Mouse (Mus musculus) MEL (cell line): Measurements from ENCODE around the gene Orai1. TPM values are rescaled to one million over a fixed set of nuclear protein-coding genes. Genes with fewer than 3 reads are reported as not detected.
A peak's percentile ranks its signal among the peaks of the same experiment; 100 is the strongest.

Experiments
- DNase-seq: peaks from one replicate; pipeline ENCODE4 v3.0.0; 2011; ENCODE audit warnings: low read depth, low spot score
- H3K27ac ChIP-seq: 2 replicates; pipeline ENCODE4 v1.5.1; 2012; ENCODE audit warnings: low read depth, mild to moderate bottlenecking, control low read depth, low read length, moderate library complexity; ENCODE audit not compliant: control insufficient read depth
- H3K27me3 ChIP-seq, 2 experiments: fragments of 150-350 bp in 1 of 2; sonication (generic) in 1 of 2; 2 replicates each; pipeline ENCODE4 v1.6.1; 2012; ENCODE audit warnings: low read length in 2 of 2, mild to moderate bottlenecking in 2 of 2, improper control_type of control experiment in 1 of 2, moderate library complexity in 1 of 2; ENCODE audit not compliant: insufficient read depth in 2 of 2, control insufficient read depth in 1 of 2
- H3K36me3 ChIP-seq, 2 experiments: 2 replicates each; pipeline ENCODE4 v1.6.1; 2012 to 2014; ENCODE audit warnings: low read length in 2 of 2, improper control_type of control experiment in 1 of 2, inconsistent platforms in 1 of 2, mild to moderate bottlenecking in 1 of 2; ENCODE audit not compliant: insufficient read depth in 2 of 2, control insufficient read depth in 1 of 2
- H3K4me1 ChIP-seq, 2 experiments: fragments of 150-350 bp in 1 of 2; sonication (generic) in 1 of 2; 2 replicates each; pipeline ENCODE4 v1.6.1; 2012; ENCODE audit warnings: low read length in 2 of 2, improper control_type of control experiment in 1 of 2, mild to moderate bottlenecking in 1 of 2; ENCODE audit not compliant: insufficient read depth in 2 of 2, control insufficient read depth in 1 of 2
- H3K4me3 ChIP-seq, 2 experiments: fragments of 150-350 bp in 1 of 2; sonication (generic) in 1 of 2; 2 replicates each; pipeline ENCODE4 v1.5.1; 2012; ENCODE audit warnings: low read depth in 2 of 2, low read length in 2 of 2, mild to moderate bottlenecking in 2 of 2, moderate library complexity in 2 of 2, control low read depth in 1 of 2, improper control_type of control experiment in 1 of 2; ENCODE audit not compliant: control insufficient read depth in 1 of 2, insufficient read depth in 1 of 2
- H3K79me2 ChIP-seq: 2 replicates; pipeline ENCODE4 v1.6.1; 2012; ENCODE audit warnings: mild to moderate bottlenecking, low read length, moderate library complexity; ENCODE audit not compliant: control insufficient read depth, poor library complexity, insufficient read depth
- H3K9ac ChIP-seq: 2 replicates; pipeline ENCODE4 v1.6.1; 2012; ENCODE audit warnings: low read depth, mild to moderate bottlenecking, control low read depth, low read length, moderate library complexity; ENCODE audit not compliant: control insufficient read depth, poor library complexity, severe bottlenecking
- H3K9me3 ChIP-seq: fragments of 150-350 bp; sonication (generic); replicated peaks from 2 replicates; pipeline ENCODE4 v1.6.1; 2012; ENCODE audit warnings: mild to moderate bottlenecking, low read length, improper control_type of control experiment, moderate library complexity; ENCODE audit not compliant: insufficient read depth
- BHLHE40 ChIP-seq: IDR thresholded peaks from 2 replicates; pipeline ENCODE4 v1.6.1; 2012; ENCODE audit warnings: low read depth, mild to moderate bottlenecking, inconsistent platforms, low read length, improper control_type of control experiment, borderline replicate concordance
- CHD1 ChIP-seq: IDR thresholded peaks from 2 replicates; pipeline ENCODE4 v1.6.1; 2012; ENCODE audit warnings: low read depth, mild to moderate bottlenecking, inconsistent platforms, low read length, improper control_type of control experiment
- E2F4 ChIP-seq: IDR thresholded peaks from 2 replicates; pipeline ENCODE4 v1.6.1; 2011; ENCODE audit warnings: low read depth, low read length, improper control_type of control experiment, borderline replicate concordance
- EP300 ChIP-seq, 2 experiments: IDR thresholded peaks; 2 replicates each; pipeline ENCODE4 v1.6.1; 2011; ENCODE audit warnings: improper control_type of control experiment in 2 of 2, low read length in 2 of 2, low read depth in 1 of 2, mild to moderate bottlenecking in 1 of 2
- ETS1 ChIP-seq: IDR thresholded peaks from 2 replicates; pipeline ENCODE4 v1.6.1; 2012; ENCODE audit warnings: low read depth, mild to moderate bottlenecking, inconsistent platforms, low read length, improper control_type of control experiment, moderate library complexity
- GABPA ChIP-seq: IDR thresholded peaks from 2 replicates; pipeline ENCODE4 v1.6.1; 2012; ENCODE audit warnings: low read depth, mild to moderate bottlenecking, inconsistent platforms, low read length, improper control_type of control experiment, moderate library complexity
- GATA1 ChIP-seq: IDR thresholded peaks from 2 replicates; pipeline ENCODE4 v1.6.1; 2011; ENCODE audit warnings: low read depth, low read length, improper control_type of control experiment
- JUND ChIP-seq: IDR thresholded peaks from 2 replicates; pipeline ENCODE4 v1.6.1; 2011; ENCODE audit warnings: low read depth, mild to moderate bottlenecking, improper control_type of control experiment, low read length
- MAFK ChIP-seq: IDR thresholded peaks from 2 replicates; pipeline ENCODE4 v1.6.1; 2011; ENCODE audit warnings: low read depth, mild to moderate bottlenecking, low read length, improper control_type of control experiment, borderline replicate concordance
- MXI1 ChIP-seq: IDR thresholded peaks from 2 replicates; pipeline ENCODE4 v1.6.1; 2011; ENCODE audit warnings: mild to moderate bottlenecking, low read depth, low read length, improper control_type of control experiment
- MYB ChIP-seq: IDR thresholded peaks from 2 replicates; pipeline ENCODE4 v1.6.1; 2011; ENCODE audit warnings: mild to moderate bottlenecking, low read depth, low read length, improper control_type of control experiment
- MYC ChIP-seq: IDR thresholded peaks from 2 replicates; pipeline ENCODE4 v1.6.1; 2011; ENCODE audit warnings: low read depth, mild to moderate bottlenecking, low read length, improper control_type of control experiment, moderate library complexity
- NELFE ChIP-seq: IDR thresholded peaks from 2 replicates; pipeline ENCODE4 v1.6.1; 2011; ENCODE audit warnings: low read depth, low read length, improper control_type of control experiment
- RAD21 ChIP-seq: IDR thresholded peaks from 2 replicates; pipeline ENCODE4 v1.6.1; 2011; ENCODE audit warnings: mild to moderate bottlenecking, low read depth, low read length, improper control_type of control experiment
- RCOR1 ChIP-seq: IDR thresholded peaks from 2 replicates; pipeline ENCODE4 v1.6.1; 2012; ENCODE audit warnings: low read depth, mild to moderate bottlenecking, inconsistent platforms, low read length, improper control_type of control experiment
- SIN3A ChIP-seq: IDR thresholded peaks from 2 replicates; pipeline ENCODE4 v1.6.1; 2012; ENCODE audit warnings: low read length, improper control_type of control experiment, inconsistent platforms
- SMC3 ChIP-seq: IDR thresholded peaks from 2 replicates; pipeline ENCODE4 v1.6.1; 2011; ENCODE audit warnings: low read depth, low read length, improper control_type of control experiment
- TAL1 ChIP-seq: IDR thresholded peaks from 2 replicates; pipeline ENCODE4 v1.6.1; 2012; ENCODE audit warnings: mild to moderate bottlenecking, inconsistent platforms, low read length, moderate library complexity, mixed read lengths
- TCF12 ChIP-seq: IDR thresholded peaks from 2 replicates; pipeline ENCODE4 v1.6.1; 2014; ENCODE audit warnings: low read depth, mild to moderate bottlenecking, inconsistent platforms, low read length, improper control_type of control experiment, moderate library complexity
- USF2 ChIP-seq, 2 experiments: IDR thresholded peaks; 2 replicates each; pipeline ENCODE4 v1.6.1; 2011 to 2012; ENCODE audit warnings: improper control_type of control experiment in 2 of 2, low read length in 2 of 2, borderline replicate concordance in 1 of 2, inconsistent platforms in 1 of 2, low read depth in 1 of 2, mild to moderate bottlenecking in 1 of 2; ENCODE audit not compliant: insufficient read depth in 1 of 2
- ZKSCAN1 ChIP-seq: IDR thresholded peaks from 2 replicates; pipeline ENCODE4 v1.6.1; 2012; ENCODE audit warnings: low read depth, mild to moderate bottlenecking, inconsistent platforms, low read length, improper control_type of control experiment, moderate library complexity
- ZMIZ1 ChIP-seq: IDR thresholded peaks from 2 replicates; pipeline ENCODE4 v1.6.1; 2012; ENCODE audit warnings: low read depth, mild to moderate bottlenecking, inconsistent platforms, low read length, improper control_type of control experiment, moderate library complexity
- ZNF384 ChIP-seq: IDR thresholded peaks from 2 replicates; pipeline ENCODE4 v1.6.1; 2012; ENCODE audit warnings: low read depth, mild to moderate bottlenecking, inconsistent platforms, low read length, improper control_type of control experiment
- polyA plus RNA-seq, 2 experiments: library from polyadenylated mRNA; stranded (reverse) in 1 of 2; unstranded in 1 of 2; fragments of >175 nt in 1 of 2; fragments of >200 nt in 1 of 2; gene quantifications; 2 replicates each; pipeline versions ENCODE4 v1.2.1 to v1.2.4; 2012; ENCODE audit warnings: low replicate concordance in 2 of 2, low read depth in 1 of 2; ENCODE audit not compliant: insufficient read length in 2 of 2, insufficient read depth in 1 of 2, missing spikeins in 1 of 2
- total RNA-seq: library from RNA; depleted of rRNA; stranded (reverse); fragments of 300-350 nt; gene quantifications from 2 replicates; pipeline ENCODE4 v1.2.3, GENCODE M21; 2012

The Orai1 gene
- total and polyA plus RNA-seq, 3 experiments: 4.7 to 13.3 TPM; not detected in 1

- peaks cover 5 to 13% of the 10 kb centered on the region in 2 experiments; a peak in 3 of 4 replicates for H3K4me1 ChIP-seq
- H3K27me3 ChIP-seq: no peaks in the 10 kb centered on the region
These were observed 25.1 kb upstream of the Orai1 start, which contains the start of gene Kdm2b for GRCm38 (mm10) chr5:122989551-122990330. Gene Kdm2b, minus strand, starts transcription at chr5:122989823.

DNA sequence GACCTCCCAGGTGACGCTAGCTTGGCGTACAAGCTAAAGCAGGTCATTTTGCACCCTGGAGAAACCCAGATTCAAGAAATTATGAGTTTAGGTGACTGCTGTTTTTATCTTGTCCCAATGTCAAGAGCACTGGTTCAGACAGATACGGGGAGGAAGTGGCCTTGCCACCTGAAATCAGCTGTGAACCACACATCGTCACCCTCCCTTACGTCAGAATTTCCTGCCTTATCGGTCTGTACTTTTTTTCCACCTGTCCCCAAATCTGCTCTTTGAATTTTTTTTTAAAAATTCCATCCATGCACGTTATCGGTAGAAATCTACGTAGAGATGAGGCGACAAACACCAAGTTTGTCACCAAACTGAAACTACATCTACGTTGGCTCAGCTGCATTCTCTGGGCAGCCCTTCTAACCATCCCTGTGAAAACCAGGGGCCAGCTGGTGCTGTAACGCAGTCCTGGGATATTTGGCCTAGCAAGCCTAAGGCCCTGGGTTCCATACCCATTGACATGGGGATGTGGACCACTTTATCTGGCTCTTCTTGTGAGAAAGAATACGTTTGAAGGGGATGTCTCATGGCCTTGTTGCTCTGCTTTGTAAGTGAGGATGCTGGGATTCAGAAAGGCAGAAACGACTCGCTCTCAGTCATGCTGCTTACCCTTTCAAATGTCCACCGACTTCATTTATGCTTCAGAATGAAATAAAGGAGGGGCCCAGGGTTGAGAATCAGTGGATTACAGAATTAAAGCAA, 24.3 kb upstream of the Orai1 start:
- no peak overlapping the region for H3K27ac ChIP-seq

More at GRCm38 (mm10) chr5:122989551-122990330, 25.1 kb upstream of the Orai1 start, which contains the start of gene Kdm2b:
- H3K9me3 ChIP-seq: no peaks in the 10 kb centered on the region
- peak; percentile 27 for DNase-seq
- peaks cover 0 to 12% of the 10 kb centered on the region in 2 experiments; a peak in 2 of 4 replicates for H3K36me3 ChIP-seq
- H3K4me3 ChIP-seq: peak within 1 kb of the TSS; percentile 79 to 89
- peaks cover 2% of the 10 kb centered on the region; the same call in 1 of the 2 replicates for H3K79me2 ChIP-seq
- H3K27ac ChIP-seq: peak within 1 kb of the TSS; percentile 59; the same call in 1 of the 2 replicates
- peak within 1 kb of the TSS; percentile 83 for H3K9ac ChIP-seq
- TF ChIP-seq E2F4: no peak
- no peak for TF ChIP-seq MYC
- TF ChIP-seq ZMIZ1: no peak
- TF ChIP-seq ETS1: no peak
- no peak for TF ChIP-seq GABPA
- no peak for TF ChIP-seq NELFE
- TF ChIP-seq SIN3A: no peak
- TF ChIP-seq USF2 (IDR thresholded peaks at IDR 0.05; ENCODE audit: borderline replicate concordance in 1 of 2, insufficient read depth in 1 of 2, low read depth in 1 of 2, low read length in 2 of 2): no peak
- no peak for TF ChIP-seq RCOR1
- no peak for TF ChIP-seq JUND

More for the DNA sequence above, 24.3 kb upstream of the Orai1 start:
- Histone ChIP-seq H3K4me3 (peak overlapping the region; percentile 79 to 89), H3K9me3 (no peaks in the 10 kb centered on the region), H3K36me3 (peaks cover 0 to 13% of the 10 kb centered on the region in 2 experiments; a peak in 2 of 4 replicates)
- DNase-seq: peak; percentile 52
- no peak for TF ChIP-seq CHD1
- 0 out of 2 replicates have a peak, but pooled peaks have one; percentile 34 for TF ChIP-seq MXI1
- peak; percentile 61 to 72 for TF ChIP-seq EP300 (IDR thresholded peaks at IDR 0.05; ENCODE audit: low read depth in 1 of 2, low read length in 2 of 2)
- peak; percentile 85 for TF ChIP-seq RCOR1
- peak; percentile 55; the same call in 1 of the 2 replicates for TF ChIP-seq SIN3A
- TF ChIP-seq ZNF384: peak; percentile 84
- TF ChIP-seq MAFK: peak; percentile 55; the same call in 1 of the 2 replicates
- TF ChIP-seq TCF12: peak; percentile 78
- peak; percentile 71 for TF ChIP-seq GATA1
- TF ChIP-seq TAL1: peak; percentile 60
- no peak for TF ChIP-seq RAD21
- TF ChIP-seq BHLHE40: no peak; the same call in 1 of the 2 replicates
- TF ChIP-seq MYB: no peak
- no peak for TF ChIP-seq SMC3
- no peak for TF ChIP-seq ZKSCAN1
- TF ChIP-seq ETS1: peak; percentile 99
- TF ChIP-seq, all 39 proteins: peak for 10
- H3K79me2 ChIP-seq: peaks cover 2% of the 10 kb centered on the region; the same call in 1 of the 2 replicates
- no peaks in the 10 kb centered on the region for H3K27me3 ChIP-seq
- peaks cover 5 to 18% of the 10 kb centered on the region in 2 experiments; a peak in 3 of 4 replicates for H3K4me1 ChIP-seq
- no peak overlapping the region for H3K9ac ChIP-seq
